Mouse (Mus musculus) E14TG2a.4 (cell line): ENCODE results near the gene St5.

ENCODE experiments used
- CTCF ChIP-seq: conservative IDR thresholded peaks from 2 replicates; pipeline ENCODE4 v1.5.1; 2014; ENCODE audit warnings: low read length
- NANOG ChIP-seq: IDR thresholded peaks from 2 replicates; pipeline ENCODE4 v1.6.1; 2014; ENCODE audit warnings: borderline replicate concordance, low read length, mixed read lengths
- POU5F1 ChIP-seq: IDR thresholded peaks from 2 replicates; pipeline ENCODE4 v1.6.1; 2014; ENCODE audit warnings: low read length, borderline replicate concordance

GRCm38 (mm10) chr7:109671581-109672471, 31.6 kb downstream of the St5 start:
- no peak for TF ChIP-seq POU5F1
- no peak for TF ChIP-seq CTCF
- no peak for TF ChIP-seq NANOG
